Mouse (Mus musculus) lung, postnatal 0 days (tissue): ENCODE measurements at regions not wholly inside any gene's neighbourhood (a gene's known extent, or its start where the extent isn't known, plus 50 kb on each side); places are given as distances from the start of the nearest gene placed in this dataset.
A peak's percentile ranks its signal among the peaks of the same experiment; 100 is the strongest.

Experiments used
- ATAC-seq: fragments of 200-750 bp; cut with Nextera tagmentation; 2 replicates; pipeline ENCODE4 v1.8.0; 2017; ENCODE audit warnings: moderate library complexity
- DNase-seq: peaks from one replicate; pipeline ENCODE4 v3.0.0-alpha.2; 2016; ENCODE audit warnings: low spot score
- H3K27ac ChIP-seq: fragments of 300-500 bp; sonication (generic); 2 replicates; pipeline ENCODE4 v1.5.1; 2014; ENCODE audit warnings: antibody characterized with exemption, mild to moderate bottlenecking, low read length, mixed read lengths
- H3K27me3 ChIP-seq: fragments of 300-500 bp; sonication (generic); replicated peaks from 2 replicates; pipeline ENCODE4 v1.6.1; 2014; ENCODE audit warnings: low read length, mixed read lengths; ENCODE audit not compliant: insufficient read depth
- H3K36me3 ChIP-seq: fragments of 300-500 bp; sonication (generic); 2 replicates; pipeline ENCODE4 v1.6.1; 2014; ENCODE audit warnings: low read length, mixed read lengths; ENCODE audit not compliant: insufficient read depth
- H3K4me1 ChIP-seq: fragments of 300-500 bp; sonication (generic); 2 replicates; pipeline ENCODE4 v1.6.1; 2014; ENCODE audit warnings: antibody characterized with exemption, low read depth, low read length, mixed read lengths; ENCODE audit not compliant: insufficient read depth
- H3K4me2 ChIP-seq: fragments of 300-500 bp; sonication (generic); replicated peaks from 2 replicates; pipeline ENCODE4 v1.6.1; 2014; ENCODE audit warnings: low read depth, mild to moderate bottlenecking, low read length, moderate library complexity, mixed read lengths
- H3K4me3 ChIP-seq: fragments of 300-500 bp; sonication (generic); 2 replicates; pipeline ENCODE4 v1.5.1; 2014; ENCODE audit warnings: low read depth, low read length
- H3K9ac ChIP-seq: fragments of 300-500 bp; sonication (generic); replicated peaks from 2 replicates; pipeline ENCODE4 v1.6.1; 2014; ENCODE audit warnings: low read depth, mild to moderate bottlenecking
- H3K9me3 ChIP-seq: fragments of 300-500 bp; sonication (generic); 2 replicates; pipeline ENCODE4 v1.6.1; 2016; ENCODE audit warnings: low read length, mixed read lengths
- CTCF ChIP-seq: IDR thresholded peaks from 2 replicates; pipeline ENCODE4 v1.5.1; 2016; ENCODE audit warnings: antibody characterized with exemption, mild to moderate bottlenecking
- EP300 ChIP-seq: IDR thresholded peaks from 2 replicates; pipeline ENCODE4 v1.6.1; 2016; ENCODE audit warnings: antibody characterized with exemption, mild to moderate bottlenecking, control low read depth
- WGBS: fragments of 180-500 bp; shearing (Covaris S2); extraction: QIAGEN DNeasy Blood & Tissue Kit; methylation state at CpG from one replicate; pipeline ENCODE4 v1.1.7; 2014; 5-methylcytosine and 5-hydroxymethylcytosine counted together

GRCm38 (mm10) chr13:25984535-25984934, 714.2 kb upstream of the Nrsn1 start:
- ATAC-seq (no peak), DNase-seq (no peak)
- H3K9ac ChIP-seq, result no peak overlapping the region
- TF ChIP-seq CTCF, result no peak
- no peak for TF ChIP-seq EP300
- H3K9me3 ChIP-seq, result no peaks in the 10 kb centered on the region
- H3K36me3 ChIP-seq, result no peaks in the 10 kb centered on the region
- no peak overlapping the region for H3K4me2 ChIP-seq
- H3K4me3 ChIP-seq, result no peak overlapping the region
- 89% methylated on average over 1 of the region's 1 CpGs for WGBS
- H3K27ac ChIP-seq, result no peak overlapping the region
- H3K4me1 ChIP-seq, result no peaks in the 10 kb centered on the region
- no peaks in the 10 kb centered on the region for H3K27me3 ChIP-seq

DNA sequence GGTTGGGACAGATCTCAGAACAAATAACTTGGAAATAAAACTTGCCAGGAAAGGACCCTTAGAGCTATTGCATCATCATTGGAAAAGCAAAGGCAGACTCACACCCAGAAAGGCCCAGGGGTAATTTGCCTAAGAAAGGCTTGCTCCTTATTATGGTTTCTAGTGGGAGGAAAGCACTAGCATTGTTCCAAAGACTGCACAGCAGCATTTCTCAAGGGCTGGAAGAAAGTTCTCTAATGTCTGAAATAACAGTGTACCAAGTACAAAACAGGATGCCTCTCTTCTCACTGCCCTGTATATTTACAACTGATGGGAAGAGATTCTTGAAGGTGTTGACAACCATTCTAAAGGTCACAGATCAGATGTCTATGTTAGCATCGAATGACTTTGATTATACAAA, 713.4 kb upstream of the Nrsn1 start:
- no peak overlapping the region for H3K27ac ChIP-seq
- ATAC-seq (no peak), DNase-seq (no peak)
- no peaks in the 10 kb centered on the region for H3K4me1 ChIP-seq
- no peak overlapping the region for H3K9ac ChIP-seq
- H3K4me2 ChIP-seq, result no peak overlapping the region
- no peaks in the 10 kb centered on the region for H3K27me3 ChIP-seq
- H3K4me3 ChIP-seq, result no peak overlapping the region
- H3K9me3 ChIP-seq, result no peaks in the 10 kb centered on the region
- 58% methylated on average over 1 of the region's 1 CpGs for WGBS
- no peak for TF ChIP-seq CTCF
- no peaks in the 10 kb centered on the region for H3K36me3 ChIP-seq

- Histone ChIP-seq H3K36me3 (no peaks in the 10 kb centered on the region), H3K4me1 (no peaks in the 10 kb centered on the region), H3K4me3 (no peak overlapping the region), H3K27ac (no peak overlapping the region), H3K9ac (no peak overlapping the region), H3K27me3 (no peaks in the 10 kb centered on the region), H3K4me2 (no peak overlapping the region), H3K9me3 (no peaks in the 10 kb centered on the region)
- WGBS, result 53% methylated on average over 1 of the region's 1 CpGs
- TF ChIP-seq EP300 (no peak), CTCF (no peak)
- DNase-seq (peak; percentile 7), ATAC-seq (no peak)
These were observed 708.3 kb upstream of the Nrsn1 start for GRCm38 (mm10) chr13:25978648-25979047.

DNA sequence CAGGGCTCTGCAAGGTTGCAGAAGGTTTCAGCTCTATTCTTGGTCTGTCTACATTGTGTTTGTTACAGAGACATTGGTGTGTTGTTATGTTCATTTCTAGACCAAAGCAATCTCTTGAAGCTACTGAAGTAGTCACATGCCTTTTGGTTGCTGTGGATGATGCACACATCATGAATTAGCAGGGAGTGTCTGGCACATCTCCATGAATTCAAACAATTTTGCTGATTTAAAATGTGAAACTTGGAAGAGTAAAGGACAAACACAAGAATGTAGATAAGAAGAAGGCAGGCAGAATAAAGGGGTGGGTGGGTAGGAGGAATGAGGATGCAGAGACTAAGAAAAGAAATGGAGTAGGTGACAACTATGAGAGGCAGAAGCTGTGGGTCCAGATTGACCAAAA, 688.3 kb upstream of the Nrsn1 start:
- H3K27me3 ChIP-seq, result no peaks in the 10 kb centered on the region
- H3K9me3 ChIP-seq, result no peaks in the 10 kb centered on the region
- peak; percentile 19 for DNase-seq
- H3K36me3 ChIP-seq, result no peaks in the 10 kb centered on the region
- no peak overlapping the region for H3K4me2 ChIP-seq
- H3K27ac ChIP-seq, result no peak overlapping the region
- H3K4me3 ChIP-seq, result no peak overlapping the region
- peak; percentile 40; the same call in 1 of the 2 replicates for ATAC-seq
- no peak overlapping the region for H3K9ac ChIP-seq
- peaks cover 3% of the 10 kb centered on the region; the same call in 1 of the 2 replicates for H3K4me1 ChIP-seq
- TF ChIP-seq EP300 (peak; percentile 49; the same call in 1 of the 2 replicates), CTCF (no peak)

DNA sequence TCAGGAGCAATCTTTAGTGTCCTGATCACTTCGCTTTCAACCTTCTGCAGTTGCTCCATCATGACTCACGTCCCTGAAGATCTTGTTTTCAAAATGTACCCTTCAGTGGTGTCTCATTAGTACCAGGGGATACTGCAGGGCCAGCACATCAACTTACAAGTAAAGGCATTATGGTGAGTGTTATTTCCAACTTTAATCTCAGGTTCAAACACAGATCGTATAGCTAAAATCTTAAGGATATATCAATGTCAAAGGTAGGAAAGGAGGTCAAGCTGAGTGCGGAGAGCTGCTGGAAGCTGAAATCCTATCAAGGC, 687.8 kb upstream of the Nrsn1 start:
- no peak overlapping the region for H3K4me3 ChIP-seq
- H3K27me3 ChIP-seq, result no peaks in the 10 kb centered on the region
- no peak overlapping the region for H3K4me2 ChIP-seq
- no peak for TF ChIP-seq CTCF
- no peak for TF ChIP-seq EP300
- H3K9me3 ChIP-seq, result no peaks in the 10 kb centered on the region
- WGBS, result 57% methylated on average over 4 of the region's 4 CpGs
- H3K27ac ChIP-seq, result no peak overlapping the region
- H3K4me1 ChIP-seq, result peaks cover 3% of the 10 kb centered on the region; the same call in 1 of the 2 replicates
- ATAC-seq (no peak), DNase-seq (no peak)
- H3K9ac ChIP-seq, result no peak overlapping the region
- H3K36me3 ChIP-seq, result no peaks in the 10 kb centered on the region

GRCm38 (mm10) chr13:25957451-25958152, 687.3 kb upstream of the Nrsn1 start:
- H3K27me3 ChIP-seq, result no peaks in the 10 kb centered on the region
- 38% methylated on average over 4 of the region's 4 CpGs for WGBS
- peaks cover 3% of the 10 kb centered on the region; the same call in 1 of the 2 replicates for H3K4me1 ChIP-seq
- DNase-seq (peak; percentile 70), ATAC-seq (peak; percentile 49)
- H3K4me2 ChIP-seq, result no peak overlapping the region
- H3K27ac ChIP-seq, result no peak overlapping the region
- TF ChIP-seq EP300 (peak; percentile 39; the same call in 1 of the 2 replicates), CTCF (no peak)
- no peaks in the 10 kb centered on the region for H3K9me3 ChIP-seq
- H3K9ac ChIP-seq, result no peak overlapping the region
- H3K36me3 ChIP-seq, result no peaks in the 10 kb centered on the region
- no peak overlapping the region for H3K4me3 ChIP-seq

DNA sequence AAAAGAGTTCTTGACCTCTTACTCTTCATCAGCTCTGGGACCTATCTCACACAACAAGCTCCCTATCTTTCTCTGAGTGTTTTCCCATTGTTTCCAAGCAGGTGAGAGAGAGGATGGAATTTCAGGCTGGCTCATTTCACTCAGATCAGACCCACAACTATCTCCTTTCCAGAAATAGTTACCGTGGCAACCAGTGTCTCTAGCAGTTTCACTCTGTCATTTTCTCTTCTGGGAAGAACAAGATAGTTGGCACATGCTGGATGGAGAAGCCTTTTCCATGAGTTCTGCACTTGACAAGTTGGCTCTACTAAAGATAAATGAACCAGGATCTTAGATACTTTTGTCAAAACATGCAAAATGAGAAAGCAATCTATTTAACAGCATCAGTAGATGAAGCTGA, 667.3 kb upstream of the Nrsn1 start:
- Histone ChIP-seq H3K9me3 (no peaks in the 10 kb centered on the region), H3K4me1 (no peaks in the 10 kb centered on the region), H3K27me3 (no peaks in the 10 kb centered on the region), H3K4me3 (no peak overlapping the region), H3K4me2 (no peak overlapping the region), H3K9ac (no peak overlapping the region), H3K27ac (no peak overlapping the region), H3K36me3 (no peaks in the 10 kb centered on the region)
- 71% methylated on average over 1 of the region's 1 CpGs for WGBS
- DNase-seq, result no peak
- TF ChIP-seq CTCF (no peak), EP300 (no peak)
- no peak for ATAC-seq
